Mouse (Mus musculus) left cerebral cortex, adult 8-10 months (tissue): ENCODE results near the gene Spsb1. TPM values are rescaled to one million over a fixed set of nuclear protein-coding genes. Genes with fewer than 3 reads are reported as not detected.

ENCODE experiments used
- DNase-seq, 2 experiments: peaks; one replicate each; pipeline ENCODE4 v3.0.0; 2022; ENCODE audit warnings: low spot score in 2 of 2
- total RNA-seq, 4 experiments: library from RNA; stranded (reverse); gene quantifications; 2 replicates each; pipeline ENCODE4 v1.2.4; 2022

Gene Spsb1
- total RNA-seq, 4 experiments from 2014 or later = 21.6 to 30.4 (median 23.9) TPM

DNA sequence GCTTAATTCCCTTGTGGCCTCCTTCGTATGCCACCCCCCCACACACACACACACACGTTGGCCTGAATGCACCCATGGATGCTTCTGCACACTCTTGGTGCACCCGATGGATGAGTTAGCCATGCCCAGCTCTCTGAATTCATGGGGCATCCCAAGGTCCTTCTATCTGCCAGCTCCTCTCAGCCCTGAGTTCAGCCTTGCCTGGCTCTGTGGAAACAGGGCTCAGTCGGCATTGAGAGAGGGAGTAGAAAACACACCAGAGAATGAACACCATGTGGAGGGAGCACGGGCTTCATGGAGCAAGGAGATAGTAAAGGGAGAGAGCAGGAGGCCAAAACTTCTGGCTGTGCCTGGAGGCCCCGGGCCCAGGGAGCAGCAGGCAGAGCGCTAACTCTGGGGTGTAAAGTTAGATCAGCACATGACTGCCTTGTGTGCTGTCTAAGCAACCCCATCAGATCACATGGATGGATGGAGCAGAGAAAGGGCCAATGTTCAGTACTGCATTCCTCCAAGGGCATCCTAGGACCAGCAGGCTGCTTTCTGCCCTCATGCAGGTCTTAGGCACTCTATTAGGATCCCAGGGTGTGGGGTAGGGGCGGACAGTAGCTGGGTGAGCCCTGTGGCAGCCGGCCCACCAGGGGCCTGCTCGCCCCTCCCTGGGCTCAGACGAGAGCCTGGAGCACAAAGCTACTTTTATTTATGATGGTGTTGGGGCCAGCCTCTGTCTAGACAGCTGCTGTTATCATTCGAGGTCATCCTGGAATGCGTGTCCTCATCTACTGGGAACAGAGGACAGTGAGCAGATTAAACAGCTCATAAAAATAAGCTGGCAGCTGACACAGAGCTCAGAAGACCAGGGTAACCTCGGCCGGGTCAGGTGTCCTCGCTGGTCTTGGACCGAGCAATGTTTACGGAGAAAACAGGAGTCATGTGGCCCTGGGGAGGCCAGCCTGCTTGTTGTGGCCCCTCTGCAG lies 68.3 kb downstream of the Spsb1 start:
- DNase-seq = no peak

DNA sequence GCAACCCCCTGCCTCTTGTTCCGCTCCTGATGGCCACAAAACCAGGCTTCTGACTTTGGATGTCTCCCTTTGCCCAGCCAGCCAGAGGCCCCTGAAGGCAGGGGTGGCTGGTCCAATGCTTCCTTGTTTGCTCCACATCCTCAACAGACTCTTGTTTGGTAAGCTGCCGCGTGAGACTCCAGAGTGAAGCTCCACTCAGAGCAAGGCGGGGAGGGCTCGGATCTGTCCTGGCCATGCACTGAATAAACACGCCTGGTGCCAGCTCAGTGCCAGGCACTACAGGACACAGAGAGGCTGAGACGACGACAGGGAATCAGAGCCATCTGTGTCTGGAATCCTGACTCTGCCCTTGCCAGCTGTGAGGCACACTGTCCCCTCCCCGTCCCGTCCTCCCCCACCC lies 70.9 kb downstream of the Spsb1 start:
- DNase-seq = peak in 1 of 2 experiments; percentile 82

DNA sequence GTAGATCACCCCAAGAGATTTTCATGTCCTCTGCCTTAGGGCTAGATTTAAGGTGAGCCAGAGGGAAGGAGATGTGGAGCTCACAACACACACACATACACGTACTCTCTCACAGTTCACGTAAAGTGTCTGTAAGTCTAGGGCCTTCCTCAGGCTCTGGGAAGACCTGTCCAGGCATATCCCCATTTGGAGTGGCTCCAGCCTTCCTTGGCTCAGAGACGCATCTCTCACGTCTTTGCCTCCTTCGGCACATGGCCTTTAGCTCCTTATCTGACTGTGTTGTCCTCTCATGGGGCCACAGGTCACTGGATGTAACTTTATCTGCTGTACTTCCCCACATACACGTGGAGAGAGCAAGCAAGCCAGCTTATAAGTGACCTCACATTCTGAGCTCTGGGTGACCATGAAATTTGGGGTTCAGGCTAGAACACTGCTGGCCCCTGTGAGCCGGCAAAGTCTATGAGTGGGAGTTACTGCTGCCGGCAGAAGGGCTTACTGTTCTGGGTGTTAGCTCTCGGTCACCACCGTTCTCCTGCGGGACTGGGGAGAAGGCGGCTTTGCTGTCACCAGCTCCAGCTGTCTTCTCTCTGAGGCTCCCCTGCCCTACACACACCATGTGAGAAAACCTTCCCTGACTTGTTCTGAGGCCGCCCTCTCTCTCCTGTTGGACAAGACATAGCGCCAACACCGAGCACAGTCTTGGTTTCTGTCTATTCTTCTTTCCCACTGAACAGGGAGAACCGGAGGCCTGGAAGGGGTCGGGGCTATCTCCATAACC lies 72.5 kb downstream of the Spsb1 start:
- DNase-seq = no peak

DNA sequence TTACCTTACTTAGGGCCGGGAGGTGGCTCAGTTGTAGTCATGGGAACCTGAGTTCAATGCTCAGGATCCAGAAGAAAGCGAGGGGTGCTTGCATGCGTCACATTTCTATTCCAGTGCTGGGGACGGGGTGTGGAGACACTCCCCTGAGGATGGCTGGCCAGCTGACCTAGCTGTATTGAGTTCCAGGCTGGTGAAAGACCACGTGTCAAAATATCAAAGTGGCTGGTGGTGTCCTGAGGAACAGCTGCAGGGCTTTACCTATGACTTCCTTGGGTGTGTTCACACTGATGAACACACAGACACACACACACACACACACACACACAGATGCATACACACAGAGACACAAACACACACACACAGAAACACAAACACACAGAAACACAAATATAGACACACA lies 73.9 kb downstream of the Spsb1 start:
- no peak for DNase-seq

DNA sequence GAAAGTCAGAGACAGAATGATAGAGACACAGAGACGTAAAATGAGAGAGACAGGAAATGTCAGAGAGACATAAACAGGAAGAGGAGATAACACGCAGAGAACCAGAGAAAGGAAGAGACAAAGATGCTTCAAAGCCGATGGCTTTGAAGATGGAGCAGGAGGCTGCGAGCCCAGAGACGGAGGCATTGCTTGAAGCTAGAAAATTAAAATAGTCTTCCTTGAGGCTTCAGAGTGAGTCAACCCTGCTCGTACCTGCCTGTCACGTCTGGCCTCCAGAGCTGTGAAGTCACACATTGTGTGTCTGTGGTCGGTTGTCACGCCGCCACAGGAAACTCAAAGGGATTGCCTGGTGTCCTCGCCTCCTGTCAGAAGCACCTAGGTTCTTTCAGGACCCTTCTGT lies 74.9 kb downstream of the Spsb1 start:
- DNase-seq = no peak

DNA sequence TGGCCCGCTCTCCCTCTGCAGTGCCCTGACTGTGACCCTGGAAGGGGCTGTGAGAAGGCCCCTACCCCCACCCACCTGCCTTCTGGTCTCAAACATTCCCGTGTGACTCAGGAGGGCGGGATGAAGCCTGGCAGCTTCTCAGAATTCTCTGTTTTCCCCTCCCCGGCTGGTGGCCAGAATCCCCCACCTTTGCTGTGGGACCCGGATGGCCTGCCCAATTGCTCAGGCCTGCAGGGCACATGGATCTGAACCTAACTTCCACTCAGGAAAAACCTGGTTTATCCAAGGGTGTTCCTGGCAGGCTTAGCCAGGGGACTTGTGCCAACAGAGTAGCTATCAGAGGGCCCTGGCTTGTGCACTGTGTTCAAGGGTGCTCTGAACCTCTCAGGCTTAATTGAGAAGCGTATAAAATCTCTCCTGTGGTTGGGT lies 76.8 kb downstream of the Spsb1 start:
- no peak for DNase-seq

DNA sequence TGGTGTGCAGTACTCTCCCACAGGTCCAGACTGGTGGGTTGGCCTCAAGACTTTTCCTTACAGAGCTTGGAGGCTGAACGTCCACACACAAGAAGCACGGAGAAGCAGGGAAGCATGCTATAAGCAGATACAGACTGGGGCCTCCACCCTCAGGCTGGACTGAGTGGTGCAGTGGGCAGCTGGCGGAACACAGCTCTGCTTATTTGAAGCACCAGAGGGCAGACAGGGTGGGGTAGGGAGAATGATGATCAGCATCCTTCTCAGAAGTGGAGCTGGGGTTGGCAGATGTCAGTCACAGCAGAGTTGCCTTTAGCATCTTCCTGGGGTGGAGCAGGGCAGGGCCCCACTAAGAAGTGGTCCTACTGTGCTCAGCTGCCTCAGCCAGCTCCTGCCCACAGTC lies 77.6 kb downstream of the Spsb1 start:
- DNase-seq = no peak

DNA sequence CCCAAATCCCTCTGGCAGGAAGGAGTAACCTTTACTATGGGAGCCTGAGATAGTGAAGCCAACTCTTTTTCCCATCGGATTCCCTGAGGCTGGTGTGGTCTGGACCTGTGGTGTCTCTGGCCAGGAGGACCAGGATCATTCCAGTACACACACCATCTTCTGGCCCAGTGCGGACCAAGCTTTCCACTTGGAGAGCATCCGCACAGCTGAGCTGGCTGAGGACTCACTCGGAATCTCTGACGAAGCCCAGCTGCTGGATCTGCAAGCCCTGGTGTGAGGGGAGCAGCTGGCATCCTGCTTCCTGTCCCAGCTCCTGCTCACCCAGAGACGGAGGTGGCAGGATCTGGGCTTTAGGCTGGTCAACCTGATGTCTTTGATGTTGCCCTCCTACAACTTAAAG lies 78.1 kb downstream of the Spsb1 start:
- no peak for DNase-seq

DNA sequence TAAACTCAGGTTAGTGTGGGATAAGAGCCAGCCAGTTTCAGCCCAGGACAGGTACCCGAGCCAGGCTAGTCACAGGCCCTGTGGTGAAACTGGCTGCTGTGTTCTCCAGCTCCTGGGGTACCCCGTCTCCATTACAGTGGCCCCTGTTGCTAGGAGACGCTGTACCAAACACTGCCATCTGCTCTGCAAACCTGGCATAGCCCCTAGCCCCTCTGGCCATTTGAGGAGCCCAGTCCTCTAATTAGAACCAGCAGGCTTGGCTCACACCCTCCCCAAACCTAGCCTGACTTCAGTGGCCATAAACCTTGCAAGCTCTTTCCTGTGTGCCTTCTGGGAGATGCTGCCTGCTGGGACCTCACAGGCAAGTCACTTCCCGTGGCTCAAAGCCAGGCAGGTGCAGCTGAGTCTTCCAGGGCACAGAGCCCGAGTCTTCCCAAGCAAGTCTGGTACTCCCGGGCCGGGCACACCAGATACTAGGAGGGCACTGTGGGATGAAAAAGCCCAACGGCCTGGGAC lies 78.8 kb downstream of the Spsb1 start:
- DNase-seq = no peak

DNA sequence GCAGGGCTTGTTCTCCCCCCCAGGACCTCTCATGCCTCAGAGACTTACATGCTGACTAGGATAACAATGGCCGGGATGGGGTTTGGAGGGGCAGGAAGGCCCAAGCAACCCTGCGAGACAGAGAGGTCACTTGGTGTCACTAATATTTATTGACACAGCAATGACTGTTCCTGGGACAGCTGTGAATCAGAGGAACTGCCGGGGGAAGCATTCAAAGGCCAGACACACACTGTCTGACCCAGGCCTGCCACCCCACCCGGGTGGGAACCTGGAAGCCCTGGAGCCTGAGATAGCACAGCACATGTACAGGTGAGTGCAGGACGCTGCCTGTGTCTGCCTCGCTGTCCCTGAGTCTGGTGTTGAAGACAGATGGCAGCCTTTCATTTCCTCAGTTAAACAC lies 79.5 kb downstream of the Spsb1 start:
- no peak for DNase-seq

DNA sequence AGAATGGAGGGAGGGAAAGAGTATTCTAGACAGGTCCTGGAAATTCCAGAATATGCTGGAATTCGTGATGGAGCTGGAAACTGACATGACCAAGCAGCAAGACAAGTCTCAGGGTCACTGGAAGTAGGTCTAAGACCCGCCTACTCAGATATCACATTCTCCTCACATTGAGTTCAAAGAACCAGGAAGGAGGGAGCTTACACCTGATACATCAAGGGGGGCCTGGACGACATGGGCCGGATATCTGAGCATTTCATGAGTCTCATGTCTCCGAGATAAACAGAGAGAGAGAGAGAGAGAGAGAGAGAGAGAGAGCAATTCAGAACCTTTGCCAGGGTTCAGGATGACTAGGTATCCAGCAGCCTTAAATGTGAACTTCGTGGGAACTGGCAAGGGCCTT lies 82.6 kb downstream of the Spsb1 start:
- no peak for DNase-seq

DNA sequence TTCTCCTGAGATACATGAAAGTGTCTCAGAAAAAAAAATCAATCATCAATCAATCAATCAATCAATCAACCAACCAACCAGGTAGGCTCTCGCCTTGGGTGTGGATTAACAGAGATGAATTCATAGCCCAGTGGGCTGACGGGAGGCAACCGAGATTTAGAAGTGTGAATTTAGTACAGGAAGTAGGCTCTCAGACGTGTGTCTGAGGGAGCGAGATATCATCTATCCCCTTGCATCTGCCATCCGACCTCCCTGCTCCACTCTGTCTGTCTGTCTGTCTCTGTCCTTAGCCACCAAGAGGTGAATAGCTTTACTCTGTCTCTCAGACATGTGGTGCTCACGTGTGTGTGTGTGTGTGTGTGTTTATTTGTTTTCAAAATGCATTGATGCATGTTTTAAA lies 83.3 kb downstream of the Spsb1 start:
- no peak for DNase-seq

DNA sequence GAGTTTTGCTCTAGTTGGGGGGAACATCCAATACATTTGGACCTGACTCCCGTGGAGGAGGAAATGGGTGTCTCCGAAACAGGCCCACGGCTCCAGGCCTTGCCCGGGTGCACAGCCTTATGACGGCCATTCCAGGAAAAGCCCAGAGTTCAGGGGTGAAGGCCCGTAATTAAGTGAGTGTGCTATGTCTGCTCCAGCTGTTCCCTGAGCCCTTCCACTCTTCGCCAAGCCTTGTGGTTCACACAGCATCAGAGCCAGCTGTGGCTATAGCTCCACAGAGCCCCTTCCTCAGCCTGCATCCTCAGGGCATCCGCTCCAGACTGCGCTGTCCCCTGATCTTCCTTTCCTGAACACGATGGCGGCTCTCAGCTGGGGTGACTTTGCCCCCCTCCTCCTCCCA lies 83.8 kb downstream of the Spsb1 start:
- DNase-seq = no peak

DNA sequence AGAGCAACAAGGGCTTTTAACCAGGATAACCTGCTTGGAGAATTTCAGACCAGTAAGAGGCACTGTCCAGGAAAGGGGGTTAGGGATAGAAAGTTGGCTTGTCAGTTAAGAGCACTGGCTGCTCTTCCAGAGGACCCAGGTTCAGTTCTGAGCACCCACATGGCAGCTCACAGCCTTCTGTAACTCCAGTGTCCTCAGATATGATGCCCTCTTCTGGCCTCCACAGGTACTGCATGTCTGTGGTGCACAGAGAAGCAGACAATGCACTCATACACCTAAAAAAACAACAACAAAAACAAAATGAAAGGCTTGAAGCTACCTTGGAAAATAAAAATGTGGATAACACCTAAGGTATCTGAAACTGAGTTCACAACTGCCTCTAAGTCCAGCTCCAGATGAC lies 84.4 kb downstream of the Spsb1 start:
- no peak for DNase-seq

DNA sequence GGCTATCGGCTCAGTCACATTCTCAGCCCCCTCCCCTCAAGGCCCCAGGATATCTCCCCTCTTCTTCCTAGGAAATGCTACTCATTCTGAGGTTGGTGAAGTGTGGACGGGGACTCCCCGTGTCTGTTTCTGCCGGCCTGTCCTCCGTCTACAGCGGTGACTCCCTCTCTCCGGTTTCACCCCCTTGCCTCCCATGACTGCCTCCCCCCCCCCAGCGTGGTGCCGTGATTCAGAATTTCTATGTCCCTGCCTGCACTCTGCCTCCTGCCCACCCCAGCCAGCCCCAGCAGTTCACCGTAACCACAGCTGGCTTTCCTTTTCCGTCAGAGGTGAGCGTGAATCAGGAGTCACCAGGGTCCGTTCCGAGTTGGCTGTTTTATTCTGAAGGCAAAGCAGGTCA lies 86.1 kb downstream of the Spsb1 start:
- no peak for DNase-seq

DNA sequence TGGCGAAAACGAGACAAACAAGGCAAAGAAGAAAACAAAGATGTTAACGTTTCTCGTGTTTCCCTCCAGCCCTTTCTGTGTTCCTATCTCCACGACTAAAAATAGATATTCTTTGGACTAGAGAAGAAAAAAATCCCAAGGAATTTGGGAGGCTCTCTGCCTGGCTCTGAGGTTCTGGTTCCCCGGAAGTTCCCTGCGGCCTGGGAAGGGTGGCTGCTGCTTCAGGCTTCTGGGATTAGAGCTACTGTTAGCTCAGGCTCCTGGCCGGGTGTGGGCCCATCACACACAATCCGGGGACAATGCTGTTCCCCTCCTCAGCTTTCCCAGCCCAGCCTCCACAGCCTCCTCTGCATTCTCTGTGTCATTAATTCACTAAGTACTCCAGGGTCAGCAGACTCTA lies 86.8 kb downstream of the Spsb1 start:
- DNase-seq = no peak

DNA sequence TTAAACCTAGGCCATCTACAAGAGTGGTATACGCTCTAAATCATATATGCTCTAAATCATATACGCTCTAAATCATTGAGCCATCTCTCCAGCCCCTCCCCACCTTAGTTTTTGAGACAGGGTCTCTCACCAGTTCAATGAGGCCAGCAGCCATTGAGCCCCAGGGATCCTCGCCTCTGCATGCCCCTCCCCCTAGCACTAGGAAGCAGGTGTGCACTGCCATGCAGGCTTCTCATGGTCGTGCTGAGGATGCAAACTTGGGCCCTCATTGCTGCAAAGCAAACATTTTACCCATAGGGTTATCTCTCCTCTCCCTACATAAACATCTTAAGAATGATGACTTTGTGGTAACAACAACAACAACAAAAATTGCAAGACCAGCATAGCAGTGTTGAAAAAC lies 87.5 kb downstream of the Spsb1 start:
- no peak for DNase-seq

DNA sequence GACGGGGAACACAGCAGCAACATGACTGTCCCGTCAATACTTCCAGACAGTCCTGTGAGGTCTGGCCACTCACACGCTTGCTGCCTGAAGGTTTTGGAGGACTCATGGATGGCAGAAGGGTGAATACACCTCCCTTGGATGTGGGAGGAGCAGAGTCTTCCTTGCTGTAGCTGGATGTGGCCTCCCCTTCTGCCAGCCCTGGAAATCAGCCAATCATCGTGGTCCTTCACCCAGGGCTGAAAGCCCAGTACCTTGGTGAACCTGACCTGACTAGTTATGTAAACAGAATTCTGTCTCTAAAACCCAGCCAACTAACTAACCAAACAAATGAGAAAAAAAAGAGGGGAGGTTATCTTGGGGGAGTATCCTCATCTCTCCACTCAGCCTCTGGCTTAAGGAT lies 90.4 kb downstream of the Spsb1 start:
- no peak for DNase-seq

DNA sequence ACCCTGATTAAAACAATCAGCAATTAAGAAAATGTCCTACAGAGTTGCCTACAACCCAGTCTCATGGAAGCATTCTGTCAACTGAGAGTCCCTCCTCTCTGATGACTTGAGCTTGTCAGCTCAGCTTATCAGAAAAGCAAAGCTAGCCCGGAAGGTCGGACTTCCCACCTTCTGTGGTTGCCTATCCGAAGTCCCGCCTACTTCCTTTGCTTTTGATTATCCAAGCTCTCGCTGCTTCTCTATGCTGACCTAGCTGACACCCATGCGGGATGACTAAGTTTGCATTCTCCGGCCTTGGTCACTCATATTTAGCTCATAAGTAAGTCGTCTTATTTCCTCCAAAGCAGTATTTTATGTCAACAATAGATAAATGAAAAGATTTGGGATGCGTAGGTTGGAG lies 91.3 kb downstream of the Spsb1 start:
- no peak for DNase-seq

DNA sequence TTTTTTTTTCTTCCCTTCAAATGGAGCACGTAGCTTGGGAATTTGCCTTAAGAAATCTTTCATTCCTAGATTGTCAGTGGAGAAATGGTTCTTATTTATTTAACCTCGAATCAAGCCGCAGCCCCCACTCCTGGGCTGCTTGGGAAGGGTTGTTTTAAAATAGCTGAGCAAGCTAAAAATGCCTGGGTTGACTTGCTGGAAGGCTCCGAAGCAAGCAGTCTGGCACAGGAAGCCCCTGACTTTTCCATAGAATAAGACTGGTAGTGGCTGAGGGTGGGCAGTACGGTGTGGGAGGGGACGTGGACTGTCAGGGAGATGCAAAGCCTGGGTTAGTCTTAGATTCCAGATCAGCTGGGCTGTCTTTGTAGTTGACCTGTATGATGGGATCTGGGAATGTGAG lies 94.5 kb downstream of the Spsb1 start:
- DNase-seq = no peak

DNA sequence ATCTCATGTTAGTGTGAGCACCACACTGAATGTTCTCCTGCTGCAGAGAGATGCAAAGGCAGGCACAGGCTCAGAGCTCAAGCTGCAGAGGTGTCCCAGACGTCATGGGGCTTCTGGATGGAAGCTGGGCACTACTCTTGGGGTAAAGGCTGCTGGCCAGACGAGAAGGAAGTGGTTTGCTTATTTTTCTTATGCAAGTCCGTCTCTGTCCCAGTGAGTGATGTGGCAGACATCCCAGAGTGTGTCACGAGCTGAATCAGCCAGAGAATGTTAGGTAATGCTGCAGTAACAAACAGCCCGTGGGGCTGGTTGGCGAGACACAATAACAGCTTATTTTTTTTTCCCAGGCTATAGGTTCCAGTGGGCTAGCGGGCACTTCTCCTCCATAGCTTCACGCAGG lies 96.3 kb downstream of the Spsb1 start:
- no peak for DNase-seq

DNA sequence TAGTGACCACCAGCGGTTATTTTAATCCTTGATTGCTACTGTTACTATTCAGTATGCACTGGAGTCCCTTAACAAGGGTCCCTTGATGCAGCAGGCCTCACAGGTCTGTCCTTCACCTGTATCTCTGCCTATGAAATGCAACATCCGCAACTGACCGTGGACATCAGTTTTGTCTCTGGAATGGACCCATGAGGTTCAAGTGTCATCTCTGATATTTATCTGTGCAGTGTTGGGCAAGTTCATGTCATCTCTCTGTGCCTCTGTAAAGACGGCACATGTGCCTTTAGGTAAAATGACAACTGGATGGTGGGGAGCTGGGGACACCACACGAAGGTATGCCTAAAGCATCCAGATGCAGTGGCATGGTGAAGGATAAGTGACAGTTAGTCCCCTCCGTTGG lies 96.7 kb downstream of the Spsb1 start:
- no peak for DNase-seq
